Mouse (Mus musculus): ENCODE data around the gene Surf1.

Gene Surf1

GRCm38 (mm10) chr2:26915927-26916728 is at the start of gene Surf1, which contains the start of gene Surf2:
TSS of gene Surf1 (minus strand) at chr2:26916530.
TSS of gene Surf2 (plus strand) at chr2:26916367.
- DNase-seq = peak; percentile 87

- DNase-seq = no peak
Measured at GRCm38 (mm10) chr2:26964724-26965370, 48.5 kb upstream of the Surf1 start.

- peak; percentile 96 for DNase-seq
Measured at GRCm38 (mm10) chr2:26963923-26964723, 47.8 kb upstream of the Surf1 start, which contains the start of gene Rexo4. TSS of gene Rexo4 (minus strand) at chr2:26964386.

- peak; percentile 44 for DNase-seq
Measured at GRCm38 (mm10) chr2:26960756-26961155, 44.4 kb upstream of the Surf1 start.

- DNase-seq = no peak
Measured at GRCm38 (mm10) chr2:26957488-26957859, 41.1 kb upstream of the Surf1 start.

- no peak for DNase-seq
Measured at GRCm38 (mm10) chr2:26956811-26957487, 40.6 kb upstream of the Surf1 start.

- DNase-seq = no peak
Measured at GRCm38 (mm10) chr2:26954735-26955395, 38.5 kb upstream of the Surf1 start.

GRCm38 (mm10) chr2:26952866-26953265 is 36.5 kb upstream of the Surf1 start:
- no peak for DNase-seq

- no peak for DNase-seq
Measured at GRCm38 (mm10) chr2:26952193-26952592, 35.9 kb upstream of the Surf1 start.

- DNase-seq = no peak
Measured at GRCm38 (mm10) chr2:26951346-26951905, 35.1 kb upstream of the Surf1 start.

GRCm38 (mm10) chr2:26950411-26950810 is 34.1 kb upstream of the Surf1 start:
- DNase-seq = no peak

GRCm38 (mm10) chr2:26943253-26943652 is 26.9 kb upstream of the Surf1 start:
- no peak for DNase-seq

- no peak for DNase-seq
Measured at GRCm38 (mm10) chr2:26941539-26941938, 25.2 kb upstream of the Surf1 start.

GRCm38 (mm10) chr2:26936425-26936824 is 20.1 kb upstream of the Surf1 start:
- DNase-seq = no peak

GRCm38 (mm10) chr2:26935286-26935685 is 19.0 kb upstream of the Surf1 start:
- DNase-seq = no peak

- DNase-seq = peak; percentile 98
Measured at GRCm38 (mm10) chr2:26933304-26934055, 17.1 kb upstream of the Surf1 start, which contains the start of the genes Surf4 and Stkld1. TSS of gene Surf4 (minus strand) at chr2:26933928. TSS of gene Stkld1 (plus strand) at chr2:26934047.

- DNase-seq = peak; percentile 66
Measured at GRCm38 (mm10) chr2:26932473-26933303, 16.4 kb upstream of the Surf1 start.

GRCm38 (mm10) chr2:26930390-26930789 is 14.1 kb upstream of the Surf1 start:
- DNase-seq = peak; percentile 77

GRCm38 (mm10) chr2:26927745-26928476 is 11.6 kb upstream of the Surf1 start:
- DNase-seq = no peak
